Mouse (Mus musculus): ENCODE data around the gene Ogdh.
A peak's percentile ranks its signal among the peaks of the same experiment; 100 is the strongest.
"Not testable (repeated sequence)": the region's sequence is repeated elsewhere in the genome, so short reads cannot be mapped to it uniquely, and the experiment has no call there.

Ogdh gene

DNA sequence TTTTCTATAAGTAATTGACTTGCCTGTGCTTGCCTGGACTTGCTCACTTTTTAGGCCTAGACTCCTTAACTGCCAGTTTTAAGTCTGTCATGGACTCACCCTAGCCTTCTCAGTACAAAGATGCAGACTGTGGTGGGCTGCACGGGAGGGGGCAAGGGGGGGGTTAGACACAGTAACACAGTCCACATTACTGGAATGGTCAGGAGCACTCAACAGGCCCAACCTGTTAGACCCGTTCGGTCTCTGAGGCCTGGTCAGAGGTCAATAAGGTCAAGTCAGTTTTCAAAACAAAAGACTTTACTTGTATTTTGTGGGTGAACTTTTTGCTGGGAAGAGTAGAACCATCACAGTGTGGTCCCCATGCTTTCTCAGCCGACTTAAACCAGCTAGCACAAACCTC lies 75.7 kb downstream of the Ogdh start:
- DNase-seq (ENCODE audit: low spot score) = no peak

DNA sequence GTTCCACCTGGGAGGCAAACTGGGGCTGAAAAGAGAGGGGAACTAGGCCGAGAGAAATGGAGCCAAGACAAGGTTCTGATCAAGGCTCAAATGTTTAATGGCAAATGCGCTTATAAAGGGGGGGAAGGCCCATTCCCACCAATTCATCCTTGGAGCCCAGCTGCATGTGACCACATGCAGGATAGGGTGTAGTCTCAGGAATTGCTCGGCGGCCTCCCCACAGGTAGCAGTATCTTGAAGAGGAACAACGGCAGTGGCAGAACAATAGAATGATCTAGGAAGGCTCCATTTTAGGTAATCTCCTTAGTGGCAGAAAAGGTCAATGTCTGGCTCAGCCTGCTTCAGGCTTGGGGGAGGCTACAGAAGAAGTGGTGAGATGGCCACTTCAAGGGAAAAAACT lies 76.6 kb downstream of the Ogdh start:
- DNase-seq (ENCODE audit: low spot score) = not testable (repeated sequence)

DNA sequence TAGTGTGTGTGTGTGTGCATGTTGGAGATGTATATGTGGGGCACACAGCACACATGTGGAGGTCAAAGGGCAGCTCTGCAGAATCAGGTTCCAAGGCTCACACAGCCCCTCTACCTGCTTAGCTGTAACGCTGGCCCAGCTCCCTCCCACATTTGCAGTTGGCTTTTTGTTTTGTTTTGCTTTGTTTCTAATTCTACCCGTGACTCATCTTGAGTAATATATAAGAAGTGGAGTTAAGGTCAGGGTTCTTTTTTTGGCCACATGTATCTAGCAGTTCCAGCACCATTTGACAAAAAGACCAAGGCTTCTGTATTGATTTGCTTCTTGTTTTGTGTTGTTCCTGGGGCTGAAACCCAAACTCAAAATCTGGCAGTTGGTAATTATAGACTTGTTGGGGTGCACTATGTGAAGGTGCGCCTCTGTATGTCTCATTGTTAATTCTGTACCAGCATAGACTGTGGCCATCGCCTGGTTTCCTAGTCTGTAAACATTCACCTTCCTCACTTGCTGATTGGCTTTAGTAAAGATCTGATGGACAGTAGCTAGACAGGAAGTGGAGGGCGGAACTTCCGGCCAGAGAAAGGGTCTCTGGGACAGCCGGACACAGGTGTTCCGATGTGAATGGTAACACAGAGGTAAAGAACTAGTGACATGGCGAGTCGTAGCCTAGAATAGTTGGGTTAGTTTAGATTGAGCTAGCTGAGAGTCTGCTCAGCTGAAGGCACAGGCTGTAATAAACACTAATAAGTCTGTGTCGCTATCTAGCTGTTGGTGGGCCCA lies 80.1 kb downstream of the Ogdh start:
- no peak for DNase-seq (ENCODE audit: low spot score)

DNA sequence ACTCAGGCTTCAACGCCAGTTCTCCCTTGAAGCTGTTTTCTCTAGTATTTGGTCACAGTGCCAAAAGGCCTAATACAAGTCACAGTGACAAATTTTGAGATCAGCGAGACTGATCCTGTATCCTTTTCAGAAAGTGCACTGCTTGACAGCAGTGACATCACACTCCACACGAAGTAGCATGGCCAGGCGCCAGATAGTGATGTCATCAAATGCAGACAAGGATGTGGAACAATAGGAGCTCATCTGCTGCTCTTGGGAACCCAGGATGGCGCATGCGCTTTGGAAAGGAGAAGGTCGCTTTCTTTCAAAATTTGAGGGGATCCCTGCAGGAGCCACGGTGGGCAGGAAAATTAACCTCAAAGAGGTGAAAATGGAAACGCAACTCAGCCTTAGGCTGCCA lies 81.4 kb downstream of the Ogdh start:
- DNase-seq (ENCODE audit: low spot score) = no peak

DNA sequence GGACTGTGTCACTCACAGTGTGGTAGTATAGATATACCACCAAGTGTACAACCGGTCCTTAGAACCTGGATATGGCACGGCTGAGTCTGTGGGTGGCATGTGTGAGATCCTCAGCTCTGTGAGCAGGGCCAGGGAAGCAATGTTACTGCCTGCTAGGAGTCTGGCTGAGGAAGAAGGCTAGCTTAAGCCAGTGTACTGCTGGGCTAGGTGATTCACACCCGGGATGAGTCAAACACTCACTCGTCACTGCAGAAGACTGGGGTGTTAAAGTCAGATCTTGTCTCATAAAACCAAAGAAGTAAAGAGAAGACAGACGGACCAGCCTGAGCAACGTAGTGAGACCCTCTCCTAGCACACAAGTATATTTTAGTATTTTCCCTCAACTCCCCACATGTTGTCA lies 89.5 kb downstream of the Ogdh start:
- no peak for DNase-seq (ENCODE audit: low spot score)

DNA sequence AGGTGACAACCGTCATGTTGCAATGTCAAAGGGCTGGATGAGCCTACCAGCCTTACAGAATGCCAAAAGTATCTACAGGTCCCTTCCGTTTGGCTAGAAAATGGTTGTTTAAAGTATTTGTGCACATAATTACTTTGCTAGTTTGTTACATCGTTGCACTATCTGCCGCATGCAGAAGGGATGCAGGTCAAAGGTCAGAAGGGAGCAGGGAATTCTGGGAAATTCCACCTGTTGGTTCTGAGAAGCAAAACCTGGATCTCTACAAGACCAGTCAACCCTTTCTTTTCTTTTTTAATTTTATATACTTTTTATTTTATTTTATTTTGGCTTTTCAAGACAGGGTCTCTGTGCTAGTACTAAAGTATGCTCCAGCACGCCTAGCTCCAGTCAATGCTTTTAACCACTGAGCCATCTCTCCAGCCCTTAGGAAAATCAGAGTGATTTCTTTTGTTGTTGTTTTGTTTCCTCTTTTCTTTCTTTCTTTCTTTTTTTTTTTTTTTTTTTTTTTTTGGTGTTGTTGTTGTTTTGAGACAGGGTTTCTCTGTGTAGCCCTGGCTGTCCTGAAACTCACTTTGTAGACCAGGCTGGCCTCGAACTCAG lies 96.8 kb downstream of the Ogdh start:
- DNase-seq (ENCODE audit: low spot score) = no peak

DNA sequence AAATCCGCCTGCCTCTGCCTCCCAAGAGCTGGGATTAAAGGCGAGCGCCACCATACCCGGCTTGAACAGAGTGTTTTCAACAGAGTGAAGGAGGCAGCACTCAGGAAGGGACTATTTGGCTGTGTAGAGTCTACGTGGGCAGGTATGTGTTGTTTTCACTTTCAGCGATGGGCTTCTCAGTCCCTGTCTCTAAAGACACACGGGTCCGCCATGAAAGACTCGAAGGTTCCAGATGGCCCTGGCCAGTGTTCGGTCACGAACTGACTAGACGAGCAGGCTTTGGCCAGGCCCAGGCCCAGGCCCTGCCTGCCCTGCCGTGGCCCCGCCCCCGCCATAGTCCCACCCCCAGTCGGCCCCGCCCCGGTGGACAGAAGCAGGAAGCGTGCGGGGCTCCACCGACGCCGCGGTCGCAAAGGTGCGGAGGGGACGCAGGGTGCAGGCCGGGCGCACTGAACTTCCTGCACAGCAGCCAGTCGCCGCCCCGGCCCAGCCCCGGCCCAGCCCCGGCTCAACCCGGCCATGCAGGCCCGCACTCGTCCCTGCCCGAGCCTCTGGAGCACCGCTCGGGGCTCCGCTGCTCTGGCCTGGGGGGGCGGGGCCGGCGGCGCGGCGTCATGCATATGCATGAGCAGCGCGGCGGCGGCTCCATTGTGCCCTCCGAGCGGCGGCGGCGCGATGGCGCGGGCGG lies 97.4 kb downstream of the Ogdh start, which contains the start of gene Zmiz2:
Gene Zmiz2, plus strand, starts transcription at position 349 of the 688 bp plus-strand sequence.
- DNase-seq (ENCODE audit: low spot score) = peak; percentile 95

DNA sequence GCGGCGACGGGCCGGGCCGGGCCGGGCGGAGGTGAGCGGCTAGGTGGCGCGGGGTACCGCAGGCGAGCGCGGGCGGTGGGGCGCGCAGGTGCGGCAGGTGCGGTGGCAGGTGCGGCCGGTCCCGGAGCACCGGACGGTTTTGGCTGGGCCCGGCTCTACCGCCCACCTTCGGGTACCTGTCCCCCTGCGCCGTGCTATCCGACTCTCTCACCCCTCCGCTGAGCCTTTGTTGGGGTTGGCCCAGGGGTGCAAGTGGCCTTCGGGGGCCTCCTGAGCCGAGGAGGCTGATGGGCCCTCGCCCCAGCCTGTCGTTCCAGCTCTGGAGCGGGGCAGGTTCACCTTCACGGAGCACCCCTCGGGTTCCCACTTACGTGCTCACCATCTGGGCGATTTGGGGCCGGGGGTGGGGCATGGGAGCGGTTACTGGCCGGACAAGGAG lies 98.1 kb downstream of the Ogdh start:
- no peak for DNase-seq (ENCODE audit: low spot score)

DNA sequence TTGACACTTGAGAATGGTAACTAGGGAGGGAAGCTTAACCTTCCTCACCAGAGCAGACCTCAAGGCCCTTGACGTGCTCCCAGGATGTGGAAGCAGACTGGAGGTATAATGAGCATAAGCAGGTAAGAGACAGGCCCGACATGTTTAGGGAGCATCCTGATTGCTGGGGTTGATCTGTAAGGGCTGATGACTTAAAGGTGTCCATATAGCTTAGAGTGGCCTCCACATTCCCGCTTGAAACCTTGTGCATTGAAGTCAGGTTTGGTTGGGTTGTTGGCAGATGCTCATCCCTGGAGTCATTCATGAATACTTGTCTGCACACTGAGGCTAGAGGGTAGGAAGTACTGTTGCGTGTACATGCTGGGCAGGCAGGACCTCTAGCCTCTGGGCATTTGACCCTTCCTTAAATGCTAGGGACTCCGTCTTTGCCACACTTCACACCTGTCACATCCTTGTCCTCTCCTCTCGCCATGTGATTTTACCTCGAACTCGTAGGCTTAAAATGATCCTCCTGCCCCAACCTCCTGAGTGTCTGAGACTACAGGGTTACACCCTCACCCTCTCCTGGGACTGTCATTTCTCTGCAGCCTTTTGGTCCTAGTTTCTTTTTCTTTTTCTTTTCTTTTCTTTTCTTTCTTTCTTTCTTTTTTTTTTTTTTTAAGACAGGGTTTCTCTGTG lies 99.1 kb downstream of the Ogdh start:
- DNase-seq (ENCODE audit: low spot score) = no peak

DNA sequence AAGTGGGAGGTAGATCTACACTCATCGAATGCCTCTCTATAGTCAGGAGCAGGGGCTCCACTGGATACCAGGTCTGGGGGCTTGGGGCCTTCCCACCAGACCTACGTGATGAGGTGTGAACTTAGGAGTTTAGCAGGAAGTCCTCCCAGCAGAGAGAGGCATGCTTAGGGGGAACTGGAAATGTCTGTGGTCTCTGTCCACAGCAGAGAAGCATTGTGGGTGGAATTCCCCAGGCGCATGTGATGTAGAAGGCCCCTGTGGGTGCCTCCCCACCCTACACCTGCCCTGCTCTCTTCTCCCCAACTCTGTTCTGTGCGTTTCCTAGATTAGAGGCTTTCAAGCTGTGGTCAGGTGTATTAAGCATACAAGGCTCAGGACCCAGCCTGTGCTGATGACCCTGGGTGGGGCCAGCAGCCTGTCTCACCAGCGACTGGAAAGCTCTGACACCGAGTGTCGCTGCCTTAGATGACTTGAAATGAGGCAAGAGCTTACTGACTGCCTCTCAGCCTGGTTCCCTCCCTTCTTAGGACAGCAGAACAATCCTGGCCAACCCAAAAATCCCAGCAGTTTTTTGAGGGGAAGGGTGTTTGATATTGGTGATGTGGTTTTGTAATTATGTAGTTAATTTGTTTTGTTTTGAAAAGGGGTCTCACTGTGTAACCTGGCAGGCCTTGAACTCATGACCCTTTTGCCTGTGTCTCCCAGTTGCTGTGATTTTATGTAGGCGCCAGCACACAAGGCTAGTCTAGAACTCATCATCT lies 100.3 kb downstream of the Ogdh start:
- no peak for DNase-seq (ENCODE audit: low spot score)

DNA sequence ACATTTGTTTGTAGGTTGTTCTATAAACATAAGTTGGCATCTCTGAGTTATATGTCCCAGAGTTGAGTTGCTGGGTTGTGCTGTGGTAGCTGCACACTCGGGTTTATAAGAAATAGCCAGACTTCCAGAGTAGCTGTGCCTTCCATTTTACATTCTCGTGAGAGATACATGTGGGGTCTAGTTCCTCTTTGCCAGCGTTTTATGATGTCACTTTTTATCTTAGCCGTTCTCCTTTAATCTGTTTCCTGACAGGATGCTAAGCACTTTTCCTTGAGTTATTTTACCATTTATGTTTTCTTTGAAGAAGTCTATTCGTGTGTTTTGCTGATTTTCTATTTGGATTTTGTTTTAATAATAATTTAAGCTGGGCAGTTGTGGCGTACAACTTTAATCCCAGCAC lies 101.4 kb downstream of the Ogdh start:
- DNase-seq (ENCODE audit: low spot score) = no peak

DNA sequence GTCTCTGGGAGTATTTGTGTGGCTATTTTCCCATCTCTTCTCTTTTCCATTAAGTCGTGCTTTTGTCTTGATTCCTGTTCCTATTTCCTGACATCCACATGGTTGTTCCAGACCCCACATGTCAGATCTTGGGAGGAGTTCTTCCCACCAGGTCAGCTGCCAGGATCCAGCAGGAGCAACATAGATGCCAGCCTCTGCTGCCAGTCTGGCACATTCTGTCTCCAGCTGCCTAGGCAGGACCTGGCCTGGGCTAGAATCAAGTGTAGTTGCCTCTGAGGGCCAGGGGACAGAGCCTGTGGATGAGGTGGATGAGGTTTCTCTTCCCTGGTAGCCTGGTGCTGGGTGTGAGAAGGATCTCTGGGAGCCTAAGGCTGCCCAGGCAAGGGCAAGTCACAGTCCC lies 102.4 kb downstream of the Ogdh start:
- DNase-seq (ENCODE audit: low spot score) = no peak

DNA sequence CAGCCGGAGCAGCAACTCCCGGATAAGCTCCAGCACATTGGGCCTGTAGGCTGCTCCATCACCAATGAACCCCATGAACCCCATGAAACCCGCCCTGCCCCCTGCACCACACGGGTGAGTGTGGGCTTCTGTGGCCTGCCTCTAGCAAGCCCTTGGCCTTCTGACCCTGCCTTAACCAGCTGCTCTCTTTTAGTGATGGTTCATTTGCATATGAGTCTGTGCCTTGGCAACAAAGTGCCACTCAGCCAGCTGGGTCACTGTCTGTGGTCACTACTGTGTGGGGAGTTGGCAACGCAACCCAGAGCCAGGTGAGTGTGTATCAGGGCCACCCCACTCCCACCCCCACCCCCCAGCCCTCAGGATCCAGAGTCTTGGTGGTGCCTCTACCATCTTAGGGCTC lies 104.1 kb downstream of the Ogdh start:
- DNase-seq (ENCODE audit: low spot score) = no peak

DNA sequence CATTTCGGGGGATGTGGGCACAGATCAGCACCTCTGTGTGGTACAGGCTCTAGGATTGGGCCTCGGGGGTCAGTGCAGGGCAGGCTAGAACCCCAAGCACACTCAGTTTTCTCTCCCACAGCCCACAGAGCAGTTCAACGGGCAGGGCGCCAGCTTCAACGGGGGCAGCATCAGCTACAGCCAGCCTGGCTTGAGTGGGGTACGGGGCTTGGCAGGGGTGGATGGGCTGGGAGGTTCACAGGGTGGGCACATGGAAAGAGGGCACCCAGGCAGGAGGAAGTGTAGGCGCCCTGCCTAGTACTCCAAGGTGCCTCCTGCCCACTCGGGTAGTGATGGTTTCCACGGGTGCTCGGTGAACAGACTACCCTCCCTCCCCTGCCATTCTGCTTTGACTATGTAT lies 106.7 kb downstream of the Ogdh start:
- DNase-seq (ENCODE audit: low spot score) = peak; percentile 6

DNA sequence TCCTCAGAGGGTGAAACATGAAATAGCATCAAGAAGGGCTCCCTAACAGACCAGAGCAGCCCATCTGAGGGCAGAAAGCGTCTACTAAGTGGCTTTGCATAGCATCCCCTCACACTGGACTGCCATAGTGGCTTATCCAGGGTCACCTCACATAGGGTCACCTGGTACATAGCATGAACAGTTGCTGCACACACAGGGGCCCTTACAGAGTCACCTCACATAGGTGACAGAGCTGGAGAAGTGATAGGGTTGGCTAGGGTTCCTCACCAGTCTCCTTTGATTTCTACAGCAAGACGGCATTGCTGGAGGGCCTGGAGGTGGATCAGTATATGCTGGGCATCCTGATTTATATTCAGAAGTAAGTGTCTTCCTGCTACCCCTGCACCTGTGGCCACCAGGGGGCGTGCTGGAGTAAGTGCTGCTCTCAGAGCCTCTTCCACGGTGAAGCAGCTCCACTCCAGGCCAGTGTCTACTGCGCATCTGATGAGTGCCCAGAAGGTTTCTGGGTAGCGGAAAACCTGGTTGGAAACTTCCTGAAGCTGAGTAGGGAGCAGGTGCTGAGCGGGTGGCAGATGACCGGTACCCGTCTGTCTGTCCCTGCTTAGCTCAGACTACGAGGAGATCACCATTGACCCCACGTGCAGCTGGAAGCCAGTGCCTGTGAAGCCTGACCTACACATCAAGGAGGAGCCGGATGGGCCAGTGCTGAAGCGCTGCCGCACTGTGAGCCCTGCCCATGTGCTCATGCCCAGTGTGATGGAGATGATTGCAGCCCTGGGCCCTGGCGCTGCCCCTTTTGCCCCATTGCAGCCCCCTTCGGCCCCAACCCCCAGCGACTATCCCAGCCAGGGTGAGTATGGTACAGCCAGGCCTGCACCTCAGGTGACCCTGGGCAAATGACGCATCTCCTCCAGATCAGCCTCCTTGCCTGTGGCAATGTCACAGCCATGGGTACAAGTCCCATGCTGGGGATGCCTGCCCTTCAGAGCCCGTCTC lies 111.4 kb downstream of the Ogdh start:
- DNase-seq (ENCODE audit: low spot score) = peak; percentile 73

DNA sequence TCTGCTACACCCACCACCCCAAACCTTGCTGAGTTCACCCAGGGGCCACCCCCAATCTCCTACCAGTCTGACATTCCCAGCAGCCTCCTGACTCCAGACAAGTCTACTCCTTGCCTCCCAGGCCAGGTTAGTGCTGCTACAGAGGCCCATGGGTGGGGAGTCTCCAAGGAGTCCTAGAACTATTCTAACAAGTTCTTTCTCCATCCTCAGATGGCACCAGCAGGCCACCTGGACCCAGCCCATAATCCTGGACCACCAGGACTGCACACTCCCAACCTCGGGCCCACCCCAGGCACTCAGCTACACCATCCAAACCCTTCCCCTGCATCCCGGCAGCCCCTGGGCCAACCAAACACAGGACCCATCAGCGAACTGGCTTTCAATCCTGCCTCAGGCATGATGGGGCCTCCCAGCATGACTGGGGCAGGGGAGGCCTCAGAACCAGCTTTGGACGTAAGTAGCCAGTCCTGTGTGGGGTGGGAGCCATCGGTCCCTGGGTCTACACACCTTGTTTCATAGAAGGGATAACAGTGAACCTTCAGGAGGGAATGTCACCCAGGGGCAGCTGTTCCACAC lies 112.5 kb downstream of the Ogdh start:
- DNase-seq (ENCODE audit: low spot score) = no peak

DNA sequence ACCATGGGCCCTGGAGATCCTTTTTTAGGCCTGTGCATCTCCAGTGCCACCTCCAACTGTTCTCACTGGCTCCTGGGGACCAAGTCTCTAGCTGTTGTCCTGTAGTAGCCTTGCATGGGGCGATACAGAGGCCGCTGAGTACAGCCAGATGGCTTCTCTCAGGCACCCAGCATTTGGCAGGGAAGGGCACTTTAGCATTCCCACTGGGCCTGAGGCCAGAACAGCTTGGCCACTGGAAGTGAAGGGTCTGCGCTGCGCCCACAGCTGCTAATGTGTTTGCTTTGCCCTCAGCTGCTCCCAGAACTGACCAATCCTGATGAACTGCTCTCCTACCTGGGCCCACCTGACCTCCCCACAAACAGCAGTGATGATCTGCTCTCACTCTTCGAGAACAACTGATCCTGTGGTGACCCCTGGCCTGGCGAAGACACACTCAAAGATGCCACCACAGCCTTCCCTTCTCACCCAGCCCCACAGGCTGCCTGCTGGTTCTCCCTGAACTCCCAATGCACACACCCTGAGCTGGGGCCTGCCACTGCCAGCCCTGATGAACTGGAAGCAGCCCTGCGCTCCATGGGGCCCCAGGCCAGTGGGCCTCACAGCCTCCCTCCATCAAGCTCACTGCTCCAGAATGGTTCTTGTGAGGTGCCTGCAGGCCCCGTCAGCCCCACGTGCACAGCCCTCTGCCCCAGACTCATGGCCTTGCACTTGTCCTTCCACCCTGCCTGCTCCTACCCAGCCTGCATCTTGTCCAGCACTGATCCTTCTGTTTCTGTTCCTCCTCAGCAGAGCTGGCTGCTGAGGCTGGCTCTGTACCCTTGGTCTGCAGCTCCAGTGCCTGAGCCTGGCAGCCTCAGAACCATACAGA lies 113.5 kb downstream of the Ogdh start:
- DNase-seq (ENCODE audit: low spot score) = no peak

DNA sequence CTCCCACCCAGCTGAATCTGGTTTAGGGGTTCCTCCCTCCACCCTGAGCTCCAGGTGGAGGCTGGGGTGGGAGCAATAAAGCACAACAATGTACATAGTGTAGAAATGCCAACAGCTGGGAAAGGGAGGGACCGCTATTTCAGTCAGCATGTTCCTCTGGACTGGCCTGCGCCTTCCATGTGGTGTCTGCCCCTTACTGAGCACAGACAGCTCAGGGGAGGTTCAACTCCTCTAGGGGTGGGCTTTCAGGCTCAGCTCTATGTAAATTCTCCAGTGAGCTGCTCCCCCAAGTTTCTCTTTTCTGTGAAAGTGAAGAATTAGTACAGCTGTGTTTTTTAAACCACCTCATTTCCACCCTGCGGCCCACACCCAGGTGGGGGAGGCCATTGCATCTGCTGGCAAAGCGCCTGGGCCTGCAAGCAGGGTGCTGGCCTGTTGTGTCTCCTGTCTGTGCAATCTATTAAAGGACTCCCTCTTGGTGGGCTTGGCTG lies 114.2 kb downstream of the Ogdh start:
- DNase-seq (ENCODE audit: low spot score) = no peak

Data from layer of hippocampus, adult 11-12 months (tissue).